Mouse (Mus musculus): Measurements from ENCODE around the gene Ttn. TPM values are rescaled to one million over a fixed set of nuclear protein-coding genes. Genes with fewer than 3 reads are reported as not detected.

Gene Ttn
- total and polyA plus RNA-seq, 2 experiments from 2014 or later: 0.22 to 0.81 TPM

GRCm38 (mm10) chr2:76682301-76682700 is 300.0 kb downstream of the Ttn start:
- no peak overlapping the region for H3K4me3 ChIP-seq (ENCODE audit: low read depth, low read length)
- peaks cover 54% of the 10 kb centered on the region for H3K36me3 ChIP-seq (ENCODE audit: insufficient read depth)
- 93% methylated on average over 8 of the region's 8 CpGs for WGBS
- ATAC-seq: no peak
- H3K27me3 ChIP-seq (ENCODE audit: insufficient read depth, low read length): no peaks in the 10 kb centered on the region
- no peaks in the 10 kb centered on the region for H3K4me1 ChIP-seq (ENCODE audit: insufficient read depth)
- no peak for DNase-seq
- no peak overlapping the region for H3K9ac ChIP-seq
- no peak for TF ChIP-seq CTCF (IDR thresholded peaks at IDR 0.05; ENCODE audit: low read depth)
- H3K9me3 ChIP-seq (ENCODE audit: low read length): no peaks in the 10 kb centered on the region
- no peak overlapping the region for H3K27ac ChIP-seq (ENCODE audit: low read depth, low read length)
- H3K4me2 ChIP-seq (ENCODE audit: low read depth): no peak overlapping the region

- peak overlapping the region; percentile 65 for H3K4me2 ChIP-seq (ENCODE audit: low read depth)
- H3K27me3 ChIP-seq (ENCODE audit: insufficient read depth, low read length): no peaks in the 10 kb centered on the region
- H3K4me3 ChIP-seq (ENCODE audit: low read depth, low read length): peak overlapping the region; percentile 85
- peaks cover 18% of the 10 kb centered on the region for H3K4me1 ChIP-seq (ENCODE audit: insufficient read depth)
- H3K9ac ChIP-seq: peak overlapping the region; percentile 83
- WGBS: 44% methylated on average over 13 of the region's 13 CpGs
- H3K9me3 ChIP-seq (ENCODE audit: low read length): no peaks in the 10 kb centered on the region
- DNase-seq (no peak), ATAC-seq (no peak)
- no peak overlapping the region for H3K27ac ChIP-seq (ENCODE audit: low read depth, low read length)
- peaks cover 9% of the 10 kb centered on the region; the same call in 1 of the 2 replicates for H3K36me3 ChIP-seq (ENCODE audit: insufficient read depth)
- TF ChIP-seq CTCF (IDR thresholded peaks at IDR 0.05; ENCODE audit: low read depth): no peak
These were observed 305.7 kb downstream of the Ttn start for GRCm38 (mm10) chr2:76676401-76677226.

- Histone ChIP-seq H3K9me3 (ENCODE audit: low read length) (no peaks in the 10 kb centered on the region), H3K27me3 (ENCODE audit: insufficient read depth, low read length) (no peaks in the 10 kb centered on the region), H3K4me2 (ENCODE audit: low read depth) (peak overlapping the region; percentile 65), H3K4me1 (ENCODE audit: insufficient read depth) (peaks cover 19% of the 10 kb centered on the region), H3K27ac (ENCODE audit: low read depth, low read length) (no peak overlapping the region), H3K9ac (peak overlapping the region; percentile 83), H3K36me3 (ENCODE audit: insufficient read depth) (peaks cover 6% of the 10 kb centered on the region; the same call in 1 of the 2 replicates), H3K4me3 (ENCODE audit: low read depth, low read length) (peak overlapping the region; percentile 85)
- WGBS: 8% methylated on average over 4 of the region's 4 CpGs
- DNase-seq: peak; percentile 18
- TF ChIP-seq CTCF (IDR thresholded peaks at IDR 0.05; ENCODE audit: low read depth): no peak
- no peak for ATAC-seq
These were observed 306.4 kb downstream of the Ttn start for GRCm38 (mm10) chr2:76675949-76676348.

- peak; percentile 22 for DNase-seq
- Histone ChIP-seq H3K4me2 (ENCODE audit: low read depth) (peak overlapping the region; percentile 65), H3K27ac (ENCODE audit: low read depth, low read length) (peak overlapping the region; percentile 81), H3K9me3 (ENCODE audit: low read length) (no peaks in the 10 kb centered on the region), H3K9ac (peak overlapping the region; percentile 83), H3K4me1 (ENCODE audit: insufficient read depth) (peaks cover 19% of the 10 kb centered on the region), H3K36me3 (ENCODE audit: insufficient read depth) (peaks cover 5% of the 10 kb centered on the region; the same call in 1 of the 2 replicates), H3K27me3 (ENCODE audit: insufficient read depth, low read length) (no peaks in the 10 kb centered on the region), H3K4me3 (ENCODE audit: low read depth, low read length) (peak overlapping the region; percentile 85)
- ATAC-seq: peak; percentile 45
- 2% methylated on average over 34 of the region's 44 CpGs for WGBS
- TF ChIP-seq CTCF (IDR thresholded peaks at IDR 0.05; ENCODE audit: low read depth): no peak
These were observed 306.9 kb downstream of the Ttn start for GRCm38 (mm10) chr2:76675451-76675850.

GRCm38 (mm10) chr2:76674725-76675427 is 307.5 kb downstream of the Ttn start, which contains the start of gene Plekha3:
Gene Plekha3 (plus strand): TSS chr2:76675281.
- Histone ChIP-seq H3K4me3 (ENCODE audit: low read depth, low read length) (peak within 1 kb of the TSS; percentile 85), H3K9me3 (ENCODE audit: low read length) (no peaks in the 10 kb centered on the region), H3K27me3 (ENCODE audit: insufficient read depth, low read length) (no peaks in the 10 kb centered on the region), H3K4me2 (ENCODE audit: low read depth) (peak within 1 kb of the TSS; percentile 65), H3K9ac (peak within 1 kb of the TSS; percentile 83), H3K4me1 (ENCODE audit: insufficient read depth) (peaks cover 19% of the 10 kb centered on the region), H3K36me3 (ENCODE audit: insufficient read depth) (0 out of 2 replicates have a peak, but pooled peaks cover 3% of the 10 kb centered on the region), H3K27ac (ENCODE audit: low read depth, low read length) (peak within 1 kb of the TSS; percentile 81)
- WGBS: 5% methylated on average over 50 of the region's 52 CpGs
- no peak for TF ChIP-seq CTCF (IDR thresholded peaks at IDR 0.05; ENCODE audit: low read depth)
- DNase-seq: peak; percentile 82
- peak; percentile 78 for ATAC-seq

GRCm38 (mm10) chr2:76673472-76674081 is 308.8 kb downstream of the Ttn start:
- ATAC-seq (no peak), DNase-seq (no peak)
- H3K9ac ChIP-seq: peak overlapping the region; percentile 56; the same call in 1 of the 2 replicates
- H3K27ac ChIP-seq (ENCODE audit: low read depth, low read length): peak overlapping the region; percentile 51
- TF ChIP-seq CTCF (IDR thresholded peaks at IDR 0.05; ENCODE audit: low read depth): peak; percentile 22
- no peaks in the 10 kb centered on the region for H3K27me3 ChIP-seq (ENCODE audit: insufficient read depth, low read length)
- H3K9me3 ChIP-seq (ENCODE audit: low read length): no peaks in the 10 kb centered on the region
- WGBS: 37% methylated on average over 7 of the region's 7 CpGs
- 0 out of 2 replicates have a peak, but pooled peaks cover 3% of the 10 kb centered on the region for H3K36me3 ChIP-seq (ENCODE audit: insufficient read depth)
- H3K4me2 ChIP-seq (ENCODE audit: low read depth): peak overlapping the region; percentile 63
- H3K4me1 ChIP-seq (ENCODE audit: insufficient read depth): peaks cover 19% of the 10 kb centered on the region
- H3K4me3 ChIP-seq (ENCODE audit: low read depth, low read length): peak overlapping the region; percentile 43
